Comparison of ENCODE assay signal across 7 mouse cellular contexts in the genomic region with DNA sequence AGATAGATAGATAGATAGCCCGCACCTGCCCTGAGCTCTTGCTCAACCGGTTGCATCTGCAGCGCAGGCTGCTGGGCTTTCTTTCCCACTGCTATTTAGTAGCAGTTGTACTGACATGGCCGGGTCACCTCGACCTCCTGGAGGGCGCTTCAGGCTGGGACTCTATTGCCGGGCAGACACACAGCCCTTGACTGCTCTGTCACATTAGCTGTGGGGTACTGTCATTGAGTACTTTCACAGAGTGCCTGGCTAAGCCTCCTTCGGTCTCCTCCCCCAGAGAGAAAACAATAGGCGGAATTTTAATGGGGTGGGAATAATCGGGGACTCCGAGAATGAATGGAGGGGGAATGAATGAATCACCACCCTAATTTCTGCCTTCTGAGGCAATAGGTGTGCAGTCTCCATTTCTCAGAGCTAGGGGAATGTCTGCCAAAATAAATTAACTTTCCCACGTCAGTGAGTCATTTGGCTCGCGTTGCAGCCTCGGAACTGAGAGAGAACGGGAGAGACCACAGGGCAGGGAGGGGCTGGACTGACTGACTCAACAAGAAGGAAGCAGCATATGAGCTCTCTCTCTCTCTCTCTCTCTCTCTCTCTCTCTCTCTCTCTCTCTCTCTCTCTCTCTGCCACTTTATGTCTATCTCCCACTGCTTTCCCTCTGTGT.
A peak's percentile ranks its signal among the peaks of the same experiment; 100 is the strongest.
DNase-seq lines count a peak whose midpoint lies in the region; ATAC-seq lines count a peak whose summit lies in the region.

No protein-coding gene starts in this region.

- H3K4me3 ChIP-seq in forebrain, embryonic 10.5 days: peak overlapping the region; percentile 47
- H3K4me3 ChIP-seq in heart, embryonic 13.5 days: peak overlapping the region; percentile 45
- H3K4me3 ChIP-seq in kidney, embryonic 16.5 days (ENCODE audit: low read length): peak overlapping the region; percentile 33
- H3K4me3 ChIP-seq in liver, embryonic 11.5 days (ENCODE audit: low read depth, low read length): peak overlapping the region; percentile 37

- H3K9ac ChIP-seq in heart, embryonic 13.5 days: peak overlapping the region; percentile 73
- peak overlapping the region; percentile 49 for H3K9ac ChIP-seq in kidney, embryonic 16.5 days (replicated peaks; ENCODE audit: low read length)
- H3K9ac ChIP-seq in liver, embryonic 11.5 days (ENCODE audit: low read depth, low read length): peak overlapping the region; percentile 35; the same call in 1 of the 2 replicates

- H3K27me3 ChIP-seq in forebrain, embryonic 10.5 days (ENCODE audit: poor library complexity, severe bottlenecking): peaks cover 20% of the 10 kb centered on the region
- H3K27me3 ChIP-seq in heart, embryonic 13.5 days (replicated peaks): peaks cover 20% of the 10 kb centered on the region
- H3K27me3 ChIP-seq in kidney, embryonic 16.5 days (ENCODE audit: insufficient read depth, low read length): no peaks in the 10 kb centered on the region
- peaks cover 13% of the 10 kb centered on the region for H3K27me3 ChIP-seq in liver, embryonic 11.5 days (replicated peaks; ENCODE audit: control insufficient read depth, insufficient read depth, low read length)

- peak overlapping the region; percentile 69 for H3K4me2 ChIP-seq in heart, embryonic 13.5 days
- peak overlapping the region; percentile 58 for H3K4me2 ChIP-seq in kidney, embryonic 16.5 days (replicated peaks; ENCODE audit: low read depth, low read length)
- H3K4me2 ChIP-seq in liver, embryonic 11.5 days: peak overlapping the region; percentile 72

- peak overlapping the region; percentile 87 for H3K27ac ChIP-seq in forebrain, embryonic 10.5 days
- H3K27ac ChIP-seq in heart, embryonic 13.5 days (replicated peaks): peak overlapping the region; percentile 69
- H3K27ac ChIP-seq in kidney, embryonic 16.5 days (ENCODE audit: low read length): peak overlapping the region; percentile 75
- H3K27ac ChIP-seq in liver, embryonic 11.5 days (ENCODE audit: low read depth, low read length): no peak overlapping the region; the same call in 1 of the 2 replicates

- DNase-seq in adrenal gland, adult 8-10 months: peak; percentile 82
- peak; percentile 70 for DNase-seq in forebrain, embryonic 10.5 days (ENCODE audit: extremely low spot score, low spot score)
- DNase-seq in liver, embryonic 11.5 days (ENCODE audit: low spot score): no peak
- peak; percentile 61 to 66 for DNase-seq in monocyte, adult 2 months (ENCODE audit: low read depth in 1 of 2, low spot score in 2 of 2)
- peak; percentile 62 to 75 for DNase-seq in urinary bladder, postnatal 4 days (ENCODE audit: low spot score in 2 of 2)

- no peaks in the 10 kb centered on the region for H3K9me3 ChIP-seq in forebrain, embryonic 10.5 days
- no peaks in the 10 kb centered on the region for H3K9me3 ChIP-seq in heart, embryonic 13.5 days
- no peaks in the 10 kb centered on the region for H3K9me3 ChIP-seq in kidney, embryonic 16.5 days (ENCODE audit: low read length)
- no peaks in the 10 kb centered on the region for H3K9me3 ChIP-seq in liver, embryonic 11.5 days (ENCODE audit: control insufficient read depth, low read length)

- peaks cover 50% of the 10 kb centered on the region for H3K4me1 ChIP-seq in forebrain, embryonic 10.5 days
- H3K4me1 ChIP-seq in heart, embryonic 13.5 days: peaks cover 19% of the 10 kb centered on the region
- peaks cover 14% of the 10 kb centered on the region for H3K4me1 ChIP-seq in kidney, embryonic 16.5 days (ENCODE audit: insufficient read depth, low read length)
- H3K4me1 ChIP-seq in liver, embryonic 11.5 days (replicated peaks; ENCODE audit: control insufficient read depth, insufficient read depth, low read length): no peaks in the 10 kb centered on the region

- no peaks in the 10 kb centered on the region for H3K36me3 ChIP-seq in forebrain, embryonic 10.5 days (replicated peaks)
- no peaks in the 10 kb centered on the region for H3K36me3 ChIP-seq in heart, embryonic 13.5 days
- H3K36me3 ChIP-seq in kidney, embryonic 16.5 days (ENCODE audit: insufficient read depth, low read length): no peaks in the 10 kb centered on the region
- H3K36me3 ChIP-seq in liver, embryonic 11.5 days (ENCODE audit: control insufficient read depth, insufficient read depth, low read length): no peaks in the 10 kb centered on the region

- WGBS in forebrain, embryonic 10.5 days: 3% methylated on average over 16 of the region's 16 CpGs
- 3% methylated on average over 16 of the region's 16 CpGs for WGBS in heart, embryonic 13.5 days
- WGBS in kidney, embryonic 16.5 days: 4% methylated on average over 16 of the region's 16 CpGs
- WGBS in liver, embryonic 11.5 days: 7% methylated on average over 16 of the region's 16 CpGs

- peak; percentile 43; the same call in 1 of the 2 replicates for ATAC-seq in heart, embryonic 13.5 days (ENCODE audit: extremely low read depth, insufficient number of reproducible peaks, low FRiP score, low TSS enrichment)
- peak; percentile 77 for ATAC-seq in kidney, embryonic 16.5 days (ENCODE audit: low FRiP score, low TSS enrichment)
- peak; percentile 67 for ATAC-seq in liver, embryonic 11.5 days (replicated peaks; ENCODE audit: low FRiP score)
